Mouse (Mus musculus): ENCODE data around the gene Eps15.

DNA sequence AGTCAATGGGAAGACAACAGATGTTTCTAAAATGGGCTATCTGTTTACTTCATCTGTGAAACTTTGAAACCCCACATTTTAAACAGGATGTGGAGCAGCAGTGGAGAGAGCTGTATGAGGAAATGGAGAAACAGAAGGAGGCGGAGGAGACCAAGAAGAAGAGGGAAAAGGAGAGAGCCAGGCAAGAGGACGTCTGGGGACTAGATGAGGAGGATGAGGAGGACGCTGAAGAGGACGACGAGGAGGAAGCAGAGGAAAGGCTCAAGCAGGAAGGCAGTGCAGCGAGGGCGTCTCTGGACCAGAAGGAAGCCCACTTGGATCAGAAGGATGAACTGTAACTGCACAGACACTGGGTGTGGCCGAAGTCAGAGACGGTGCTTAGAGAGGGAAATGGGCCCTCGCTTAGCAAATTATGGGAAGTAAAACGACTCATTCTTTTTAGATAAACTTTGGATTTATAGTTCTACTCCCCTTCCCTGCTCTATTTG, 26.4 kb upstream of the Eps15 start:
- no peak for TF ChIP-seq CTCF (IDR thresholded peaks at IDR 0.05; ENCODE audit: control insufficient read depth, insufficient read depth, insufficient replicate concordance, low read depth, low read length)
- no peak for TF ChIP-seq POLR2A (IDR thresholded peaks at IDR 0.05; ENCODE audit: control insufficient read depth, low read depth, low read length)

Measured in testis, adult 2 months (tissue).